Mouse (Mus musculus): ENCODE data around the gene Vmn2r61. TPM values are rescaled to one million over a fixed set of nuclear protein-coding genes. Genes with fewer than 3 reads are reported as not detected.

The Vmn2r61 gene
- not detected in 2 replicates for polyA plus RNA-seq (2011; ENCODE audit: insufficient read depth, insufficient read length, low read depth, missing spikeins)

- no peak within 1 kb of the TSS for H3K27ac ChIP-seq (ENCODE audit: insufficient read depth, low read length)
- H3K9ac ChIP-seq (ENCODE audit: low read depth, poor library complexity, severe bottlenecking): no peak within 1 kb of the TSS
- no peaks in the 10 kb centered on the region for H3K36me3 ChIP-seq (ENCODE audit: control insufficient read depth, insufficient read depth, low read length, poor library complexity, severe bottlenecking)
- H3K27me3 ChIP-seq (ENCODE audit: control insufficient read depth, insufficient read depth, low read length, poor library complexity, severe bottlenecking): no peaks in the 10 kb centered on the region
- TF ChIP-seq CTCF (IDR thresholded peaks at IDR 0.05; ENCODE audit: low read depth, low read length): no peak
- TF ChIP-seq POLR2A (IDR thresholded peaks at IDR 0.05; ENCODE audit: insufficient read depth, low read length): no peak
- TF ChIP-seq EP300 (IDR thresholded peaks at IDR 0.05; ENCODE audit: insufficient read depth, low read depth, low read length): no peak
- H3K4me3 ChIP-seq (ENCODE audit: low read depth, low read length): no peak within 1 kb of the TSS
- H3K4me1 ChIP-seq (ENCODE audit: control insufficient read depth, insufficient read depth, low read length): no peaks in the 10 kb centered on the region
- H3K9me3 ChIP-seq (replicated peaks; ENCODE audit: control insufficient read depth, insufficient read depth, low read length, poor library complexity, severe bottlenecking): no peaks in the 10 kb centered on the region
These were observed at the start of gene Vmn2r61 for GRCm38 (mm10) chr7:42259753-42260152. Vmn2r61 (plus strand) TSS chr7:42260053.

Other genes with a start within 250 kb of the Vmn2r61 start
- 0.10 TPM in 1 of 2 replicates, not detected in the other for gene Vmn2r59, start 201.0 kb upstream of the Vmn2r61 start, polyA plus RNA-seq (2011; ENCODE audit: insufficient read depth, insufficient read length, low read depth, missing spikeins)
- gene Vmn2r60, start 152.3 kb upstream of the Vmn2r61 start, polyA plus RNA-seq (2011; ENCODE audit: insufficient read depth, insufficient read length, low read depth, missing spikeins): not detected in 2 replicates
- not detected in 2 replicates for gene 4933421I07Rik, start 188.1 kb downstream of the Vmn2r61 start, polyA plus RNA-seq (2011; ENCODE audit: insufficient read depth, insufficient read length, low read depth, missing spikeins)
- 31.9 and 37.8 TPM in 2 replicates for gene Zfp141, start 245.7 kb downstream of the Vmn2r61 start, polyA plus RNA-seq (2011; ENCODE audit: insufficient read depth, insufficient read length, low read depth, missing spikeins)

All from ES-Bruce4 (cell line).